Mouse (Mus musculus) lung, embryonic 14.5 days (tissue): ENCODE results near the gene Cdc27. TPM values are rescaled to one million over a fixed set of nuclear protein-coding genes. Genes with fewer than 3 reads are reported as not detected.
"Not testable (repeated sequence)": the region's sequence is repeated elsewhere in the genome, so short reads cannot be mapped to it uniquely, and the experiment has no call there.

Source experiments
- ATAC-seq: fragments of 200-750 bp; cut with Nextera tagmentation; 2 replicates; pipeline ENCODE4 v1.8.0; 2017; ENCODE audit warnings: mild to moderate bottlenecking, moderate TSS enrichment, moderate library complexity; ENCODE audit not compliant: insufficient read depth
- DNase-seq: peaks from one replicate; pipeline ENCODE4 v3.0.0-alpha.2; 2015
- H3K27ac ChIP-seq: fragments of 300-500 bp; sonication (generic); 2 replicates; pipeline ENCODE4 v1.5.1; 2014; ENCODE audit warnings: low read depth, mild to moderate bottlenecking, moderate library complexity
- H3K27me3 ChIP-seq: fragments of 300-500 bp; sonication (generic); 2 replicates; pipeline ENCODE4 v1.6.1; 2014; ENCODE audit warnings: low read length, control low read depth; ENCODE audit not compliant: insufficient read depth
- H3K36me3 ChIP-seq: fragments of 300-500 bp; sonication (generic); 2 replicates; pipeline ENCODE4 v1.6.1; 2014; ENCODE audit warnings: control low read depth; ENCODE audit not compliant: insufficient read depth
- H3K4me1 ChIP-seq: fragments of 300-500 bp; sonication (generic); 2 replicates; pipeline ENCODE4 v1.6.1; 2014; ENCODE audit warnings: antibody characterized with exemption, control low read depth; ENCODE audit not compliant: insufficient read depth
- H3K4me2 ChIP-seq: fragments of 300-500 bp; sonication (generic); 2 replicates; pipeline ENCODE4 v1.6.1; 2014; ENCODE audit warnings: mild to moderate bottlenecking
- H3K4me3 ChIP-seq: fragments of 300-500 bp; sonication (generic); 2 replicates; pipeline ENCODE4 v1.5.1; 2014; ENCODE audit warnings: low read depth, low read length
- H3K9ac ChIP-seq: fragments of 300-500 bp; sonication (generic); 2 replicates; pipeline ENCODE4 v1.6.1; 2014
- H3K9me3 ChIP-seq: fragments of 300-500 bp; sonication (generic); 2 replicates; pipeline ENCODE4 v1.6.1; 2016; ENCODE audit warnings: low read depth, low read length, control low read depth
- CTCF ChIP-seq: IDR thresholded peaks from 2 replicates; pipeline ENCODE4 v1.5.1; 2016; ENCODE audit warnings: antibody characterized with exemption, low read depth
- WGBS: fragments of 180-500 bp; shearing (Covaris S2); extraction: QIAGEN DNeasy Blood & Tissue Kit; methylation state at CpG from one replicate; pipeline ENCODE4 v1.1.7; 2014; 5-methylcytosine and 5-hydroxymethylcytosine counted together
- polyA plus RNA-seq: library from polyadenylated mRNA; unstranded; fragments of >200 nt; fragmentation: Nextera tagmentation; extraction: Ambion mirVana; gene quantifications from 2 replicates; pipeline ENCODE4 v1.2.1, GENCODE M21; 2014

Gene Cdc27
- polyA plus RNA-seq, 1 experiment from 2014 or later = 51.0 TPM

- Histone ChIP-seq H3K9me3 (no peaks in the 10 kb centered on the region), H3K4me3 (no peak overlapping the region), H3K4me2 (no peak overlapping the region), H3K36me3 (no peaks in the 10 kb centered on the region), H3K9ac (no peak overlapping the region), H3K27ac (no peak overlapping the region), H3K4me1 (no peaks in the 10 kb centered on the region), H3K27me3 (no peaks in the 10 kb centered on the region)
- DNase-seq (no peak), ATAC-seq (no peak)
- 90% methylated on average over 8 of the region's 8 CpGs for WGBS
- no peak for TF ChIP-seq CTCF
These were observed 29.2 kb upstream of the Cdc27 start for GRCm38 (mm10) chr11:104579575-104579974.

GRCm38 (mm10) chr11:104579084-104579483 is 28.7 kb upstream of the Cdc27 start:
- no peaks in the 10 kb centered on the region for H3K36me3 ChIP-seq
- H3K4me1 ChIP-seq = no peaks in the 10 kb centered on the region
- H3K4me3 ChIP-seq = no peak overlapping the region
- no peak overlapping the region for H3K9ac ChIP-seq
- H3K27me3 ChIP-seq = no peaks in the 10 kb centered on the region
- no peaks in the 10 kb centered on the region for H3K9me3 ChIP-seq
- DNase-seq (no peak), ATAC-seq (no peak)
- no peak overlapping the region for H3K4me2 ChIP-seq
- TF ChIP-seq CTCF = no peak
- WGBS = 90% methylated on average over 9 of the region's 9 CpGs
- no peak overlapping the region for H3K27ac ChIP-seq

GRCm38 (mm10) chr11:104578074-104578473 is 27.7 kb upstream of the Cdc27 start:
- Histone ChIP-seq H3K4me3 (0 out of 2 replicates have a peak overlapping the region, but pooled peaks have one; percentile 3), H3K36me3 (no peaks in the 10 kb centered on the region), H3K9me3 (no peaks in the 10 kb centered on the region), H3K27me3 (no peaks in the 10 kb centered on the region), H3K9ac (peak overlapping the region; percentile 33), H3K4me1 (no peaks in the 10 kb centered on the region), H3K4me2 (no peak overlapping the region), H3K27ac (0 out of 2 replicates have a peak overlapping the region, but pooled peaks have one; percentile 8)
- 26% methylated on average over 5 of the region's 5 CpGs for WGBS
- TF ChIP-seq CTCF = no peak
- ATAC-seq (no peak), DNase-seq (no peak)

- Histone ChIP-seq H3K9ac (peak overlapping the region; percentile 33; the same call in 1 of the 2 replicates), H3K4me2 (no peak overlapping the region), H3K4me1 (peaks cover 5% of the 10 kb centered on the region; the same call in 1 of the 2 replicates), H3K27me3 (no peaks in the 10 kb centered on the region), H3K9me3 (no peaks in the 10 kb centered on the region), H3K27ac (no peak overlapping the region; the same call in 1 of the 2 replicates), H3K36me3 (no peaks in the 10 kb centered on the region), H3K4me3 (peak overlapping the region; percentile 3; the same call in 1 of the 2 replicates)
- 30% methylated on average over 10 of the region's 10 CpGs for WGBS
- TF ChIP-seq CTCF = no peak
- DNase-seq (no peak), ATAC-seq (0 out of 2 replicates have a peak, but pooled peaks have one; percentile 7)
These were observed 26.6 kb upstream of the Cdc27 start for GRCm38 (mm10) chr11:104576772-104577612.

GRCm38 (mm10) chr11:104572566-104572965 is 22.1 kb upstream of the Cdc27 start:
- 35% methylated on average over 2 of the region's 2 CpGs for WGBS
- no peak overlapping the region for H3K27ac ChIP-seq
- H3K4me2 ChIP-seq = no peak overlapping the region
- H3K4me1 ChIP-seq = peaks cover 8% of the 10 kb centered on the region; the same call in 1 of the 2 replicates
- no peak for TF ChIP-seq CTCF
- no peak overlapping the region for H3K4me3 ChIP-seq
- H3K27me3 ChIP-seq = no peaks in the 10 kb centered on the region
- H3K36me3 ChIP-seq = no peaks in the 10 kb centered on the region
- DNase-seq (peak; percentile 60), ATAC-seq (no peak)
- no peak overlapping the region for H3K9ac ChIP-seq
- no peaks in the 10 kb centered on the region for H3K9me3 ChIP-seq

- Histone ChIP-seq H3K36me3 (no peaks in the 10 kb centered on the region), H3K9me3 (no peaks in the 10 kb centered on the region), H3K4me1 (peaks cover 8% of the 10 kb centered on the region; the same call in 1 of the 2 replicates), H3K4me3 (no peak overlapping the region), H3K27me3 (no peaks in the 10 kb centered on the region), H3K4me2 (no peak overlapping the region), H3K27ac (no peak overlapping the region), H3K9ac (no peak overlapping the region)
- ATAC-seq (no peak), DNase-seq (no peak)
- 31% methylated on average over 7 of the region's 7 CpGs for WGBS
- TF ChIP-seq CTCF = no peak
These were observed 21.7 kb upstream of the Cdc27 start for GRCm38 (mm10) chr11:104572091-104572490.

- H3K4me1 ChIP-seq, H3K27me3 ChIP-seq, H3K9me3 ChIP-seq, H3K27ac ChIP-seq, H3K36me3 ChIP-seq: not testable (repeated sequence)
- Histone ChIP-seq H3K4me2 (peak overlapping the region; percentile 69), H3K4me3 (peak overlapping the region; percentile 32), H3K9ac (0 out of 2 replicates have a peak overlapping the region, but pooled peaks have one; percentile 5)
- 1% methylated on average over 28 of the region's 28 CpGs for WGBS
- ATAC-seq (peak; percentile 67), DNase-seq (peak; percentile 57)
These were observed 21.0 kb upstream of the Cdc27 start for GRCm38 (mm10) chr11:104571373-104571772.

- 72% methylated on average over 8 of the region's 8 CpGs for WGBS
These were observed 20.1 kb upstream of the Cdc27 start for GRCm38 (mm10) chr11:104570515-104570914.

More at GRCm38 (mm10) chr11:104570515-104570914, 20.1 kb upstream of the Cdc27 start:
- not testable (repeated sequence) for H3K4me2 ChIP-seq, H3K27ac ChIP-seq, H3K4me3 ChIP-seq, H3K9me3 ChIP-seq, H3K4me1 ChIP-seq, H3K27me3 ChIP-seq, H3K9ac ChIP-seq, H3K36me3 ChIP-seq, DNase-seq, ATAC-seq
